Mouse (Mus musculus) heart, postnatal 36 days (tissue): Measurements from ENCODE around the gene Sec63. TPM values are rescaled to one million over a fixed set of nuclear protein-coding genes. Genes with fewer than 3 reads are reported as not detected.

Experiments used
- DNase-seq, 2 experiments: peaks; one replicate each; pipeline ENCODE4 v3.0.0; 2021 to 2022
- intact Hi-C: fragments of 180-260 bp; cut with DNase I; formaldehyde crosslinking; loops from one replicate; pipeline ENCODE4 v1.15.1; 2025
- total RNA-seq, 2 experiments: library from RNA; stranded (reverse); gene quantifications; 2 replicates each; pipeline ENCODE4 v1.2.3; 2021

The Sec63 gene
- total RNA-seq, 2 experiments from 2014 or later = 26.6 to 31.7 TPM

GRCm38 (mm10) chr10:42825923-42826322 lies 64.6 kb downstream of the Sec63 start:
- no peak for DNase-seq
- intact Hi-C loops = no loop called here

GRCm38 (mm10) chr10:42827155-42827554 lies 65.9 kb downstream of the Sec63 start:
- DNase-seq = no peak
- intact Hi-C loops = no loop called here

- intact Hi-C loops = no loop called here
- DNase-seq = no peak
These were observed 68.7 kb downstream of the Sec63 start for GRCm38 (mm10) chr10:42830007-42830406.

GRCm38 (mm10) chr10:42830409-42830808 lies 69.1 kb downstream of the Sec63 start:
- intact Hi-C loops = no loop called here
- no peak for DNase-seq

- no peak for DNase-seq
- intact Hi-C loops = loop anchor here (2.0 kb wide), 1 partner anchor 110 kb away; no protein-coding TSS in a partner anchor
These were observed 71.4 kb downstream of the Sec63 start for GRCm38 (mm10) chr10:42832677-42833076.

GRCm38 (mm10) chr10:42833871-42834727 lies 72.8 kb downstream of the Sec63 start:
- intact Hi-C loops = loop anchor here (2.0 kb wide), 1 partner anchor 109 kb away; no protein-coding TSS in a partner anchor
- no peak for DNase-seq

- no peak for DNase-seq
- intact Hi-C loops = no loop called here
These were observed 76.8 kb downstream of the Sec63 start for GRCm38 (mm10) chr10:42838106-42838505.

GRCm38 (mm10) chr10:42838736-42839135 lies 77.4 kb downstream of the Sec63 start:
- DNase-seq = no peak
- intact Hi-C loops = no loop called here

- DNase-seq = no peak
- intact Hi-C loops = loop anchor here (2.0 kb wide), 1 partner anchor 151 kb away; no protein-coding TSS in a partner anchor
These were observed 78.7 kb downstream of the Sec63 start for GRCm38 (mm10) chr10:42840036-42840435.

GRCm38 (mm10) chr10:42841531-42842195 lies 80.4 kb downstream of the Sec63 start:
- intact Hi-C loops = loop anchor here (1.0 to 2.0 kb wide), 2 partner anchors 101 to 149 kb away; no protein-coding TSS in a partner anchor
- peak in 1 of 2 experiments; percentile 47 for DNase-seq

GRCm38 (mm10) chr10:42842358-42842757 lies 81.1 kb downstream of the Sec63 start:
- DNase-seq = peak; percentile 83 to 86
- intact Hi-C loops = loop anchor here (1.0 kb wide), 1 partner anchor 100 kb away; no protein-coding TSS in a partner anchor

- intact Hi-C loops = no loop called here
- DNase-seq = peak; percentile 44 to 58
These were observed 82.1 kb downstream of the Sec63 start for GRCm38 (mm10) chr10:42843416-42843815.

GRCm38 (mm10) chr10:42845480-42845879 lies 84.2 kb downstream of the Sec63 start:
- intact Hi-C loops = no loop called here
- DNase-seq = no peak

- DNase-seq = no peak
- intact Hi-C loops = no loop called here
These were observed 87.1 kb downstream of the Sec63 start for GRCm38 (mm10) chr10:42848179-42849080.

GRCm38 (mm10) chr10:42849081-42849400 lies 87.7 kb downstream of the Sec63 start:
- intact Hi-C loops = no loop called here
- DNase-seq = no peak

GRCm38 (mm10) chr10:42854838-42855237 lies 93.5 kb downstream of the Sec63 start:
- DNase-seq = no peak
- intact Hi-C loops = no loop called here

- intact Hi-C loops = no loop called here
- DNase-seq = peak in 1 of 2 experiments; percentile 39
These were observed 94.0 kb downstream of the Sec63 start for GRCm38 (mm10) chr10:42855250-42855649.

GRCm38 (mm10) chr10:42856574-42856973 lies 95.3 kb downstream of the Sec63 start:
- no peak for DNase-seq
- intact Hi-C loops = no loop called here

GRCm38 (mm10) chr10:42857021-42857420 lies 95.7 kb downstream of the Sec63 start:
- no peak for DNase-seq

GRCm38 (mm10) chr10:42859781-42860158 lies 98.5 kb downstream of the Sec63 start:
- intact Hi-C loops = no loop called here
- no peak for DNase-seq

More at GRCm38 (mm10) chr10:42857021-42857420, 95.7 kb downstream of the Sec63 start:
- intact Hi-C loops = no loop called here
